Mouse (Mus musculus): Measurements from ENCODE around the gene Prss22.

DNA sequence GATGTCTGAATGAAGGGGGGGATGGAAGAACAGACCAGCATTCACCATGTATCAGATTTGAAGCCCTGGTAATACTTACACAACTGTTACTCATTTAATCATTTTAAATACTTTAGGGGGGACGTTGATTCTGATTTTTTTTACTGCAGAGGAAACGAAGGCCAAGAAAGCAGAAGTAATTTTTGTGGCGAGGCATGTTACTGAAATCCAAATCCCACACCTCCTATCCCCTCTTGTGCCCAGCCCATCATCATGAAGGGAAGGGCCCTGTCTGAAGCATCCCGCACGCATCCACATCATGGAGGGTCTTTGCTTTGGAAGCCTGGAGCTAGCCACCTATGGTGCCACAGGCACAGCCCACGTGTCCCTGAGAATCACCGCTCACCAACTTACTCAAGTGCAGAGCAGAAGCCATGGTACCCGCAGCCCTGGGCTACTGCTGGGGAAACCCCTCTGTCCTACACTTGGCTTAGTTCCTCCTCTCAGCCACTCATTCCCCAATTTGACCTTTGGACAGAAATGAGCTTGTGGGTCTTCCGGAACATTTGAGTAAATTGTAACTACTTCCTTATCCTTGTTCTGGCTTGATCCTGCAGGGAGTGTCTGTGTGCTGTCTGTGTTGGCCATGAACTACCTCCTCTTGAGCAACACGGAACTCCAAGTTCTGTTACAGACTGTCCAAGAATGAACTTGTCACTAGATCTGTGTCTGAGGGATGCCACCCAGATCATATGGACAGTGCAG, 31.1 kb downstream of the Prss22 start:
- TF ChIP-seq MAFK (IDR thresholded peaks at IDR 0.05; ENCODE audit: insufficient read depth, low read depth, low read length) (no peak), HCFC1 (IDR thresholded peaks at IDR 0.05; ENCODE audit: borderline replicate concordance, insufficient read depth, low read length) (no peak), ZC3H11A (IDR thresholded peaks at IDR 0.05; ENCODE audit: borderline replicate concordance, low read depth, low read length) (no peak), CHD2 (IDR thresholded peaks at IDR 0.05; ENCODE audit: low read depth, low read length) (no peak), ZNF384 (IDR thresholded peaks at IDR 0.05; ENCODE audit: low read depth, low read length) (no peak)
